Mouse (Mus musculus): Measurements from ENCODE around the gene Oaf. TPM values are rescaled to one million over a fixed set of nuclear protein-coding genes. Genes with fewer than 3 reads are reported as not detected.

Oaf gene
- 91.2 and 96.9 TPM in 2 replicates for polyA plus RNA-seq (2015; fragmentation: Nextera tagmentation; extraction: Ambion mirVana)

- peaks cover 49% of the 10 kb centered on the region for H3K4me1 ChIP-seq
- peak within 1 kb of the TSS; percentile 94 for H3K27ac ChIP-seq (replicated peaks)
- H3K9ac ChIP-seq: peak within 1 kb of the TSS; percentile 81
- WGBS: 1% methylated on average over 44 of the region's 44 CpGs
- H3K9me3 ChIP-seq (replicated peaks): no peaks in the 10 kb centered on the region
- peak within 1 kb of the TSS; percentile 91 for H3K4me3 ChIP-seq (replicated peaks)
- no peaks in the 10 kb centered on the region for H3K27me3 ChIP-seq
- peak within 1 kb of the TSS; percentile 67 for H3K4me2 ChIP-seq (replicated peaks)
- peak; percentile 92 for ATAC-seq (ENCODE audit: insufficient number of reproducible peaks, low FRiP score, low TSS enrichment, low read depth)
- 0 out of 2 replicates have a peak, but pooled peaks cover 3% of the 10 kb centered on the region for H3K36me3 ChIP-seq
Observed at GRCm38 (mm10) chr9:43239712-43240593, at the start of gene Oaf. Gene Oaf (minus strand): TSS chr9:43239911.

DNA sequence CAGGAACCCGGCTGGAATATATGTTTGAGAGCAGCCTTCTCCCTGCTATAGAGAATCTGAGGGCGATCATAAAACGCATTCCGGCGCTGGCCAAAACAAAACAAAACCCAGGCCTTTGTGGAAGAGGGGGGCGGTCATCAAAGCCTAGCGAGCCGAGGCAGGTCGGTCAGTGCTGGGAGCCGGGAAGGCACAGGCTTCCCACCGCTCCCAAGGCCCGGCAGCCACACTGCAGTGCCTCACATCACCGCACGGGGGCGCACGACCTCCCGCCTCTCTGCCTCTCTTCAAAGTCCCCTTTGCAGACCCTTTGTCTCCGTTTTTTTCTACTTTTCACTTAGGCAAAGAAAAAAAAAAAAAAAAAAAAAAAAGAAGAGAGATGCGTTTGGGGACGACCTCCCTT lies 47.2 kb upstream of the Oaf start:
- Histone ChIP-seq H3K9ac (no peak overlapping the region), H3K4me2 (replicated peaks) (peak overlapping the region; percentile 36), H3K27me3 (no peaks in the 10 kb centered on the region), H3K4me1 (peaks cover 27% of the 10 kb centered on the region), H3K27ac (replicated peaks) (no peak overlapping the region), H3K4me3 (replicated peaks) (0 out of 2 replicates have a peak overlapping the region, but pooled peaks have one; percentile 18), H3K36me3 (no peaks in the 10 kb centered on the region), H3K9me3 (replicated peaks) (no peaks in the 10 kb centered on the region)
- 2% methylated on average over 20 of the region's 20 CpGs for WGBS
- ATAC-seq (ENCODE audit: insufficient number of reproducible peaks, low FRiP score, low TSS enrichment, low read depth): no peak

DNA sequence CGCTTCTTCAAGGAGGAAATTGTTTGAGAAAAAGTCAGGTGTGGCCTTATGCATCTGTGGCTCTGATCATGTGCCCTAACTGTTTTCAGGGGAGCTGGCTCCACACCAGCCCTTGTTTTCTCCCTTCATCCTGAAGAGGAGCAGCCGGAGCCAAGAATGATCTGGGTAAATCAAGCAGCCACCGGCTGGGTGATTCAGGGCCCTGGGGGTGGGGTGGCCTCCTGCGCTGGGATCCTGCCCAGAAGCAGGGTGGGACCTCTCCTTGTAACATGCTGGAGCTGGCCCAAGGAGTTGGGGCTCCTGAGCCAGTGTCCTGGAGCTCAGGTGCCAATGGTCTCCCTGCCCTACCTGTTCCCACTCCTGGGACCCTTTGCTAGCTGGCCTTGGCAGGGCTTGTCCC lies 45.6 kb upstream of the Oaf start:
- H3K36me3 ChIP-seq: no peaks in the 10 kb centered on the region
- no peak overlapping the region for H3K4me3 ChIP-seq (replicated peaks)
- H3K4me2 ChIP-seq (replicated peaks): no peak overlapping the region
- H3K27me3 ChIP-seq: no peaks in the 10 kb centered on the region
- 65% methylated on average over 4 of the region's 4 CpGs for WGBS
- no peaks in the 10 kb centered on the region for H3K9me3 ChIP-seq (replicated peaks)
- H3K9ac ChIP-seq: no peak overlapping the region
- H3K27ac ChIP-seq (replicated peaks): no peak overlapping the region
- H3K4me1 ChIP-seq: peaks cover 27% of the 10 kb centered on the region
- ATAC-seq (ENCODE audit: insufficient number of reproducible peaks, low FRiP score, low TSS enrichment, low read depth): no peak

DNA sequence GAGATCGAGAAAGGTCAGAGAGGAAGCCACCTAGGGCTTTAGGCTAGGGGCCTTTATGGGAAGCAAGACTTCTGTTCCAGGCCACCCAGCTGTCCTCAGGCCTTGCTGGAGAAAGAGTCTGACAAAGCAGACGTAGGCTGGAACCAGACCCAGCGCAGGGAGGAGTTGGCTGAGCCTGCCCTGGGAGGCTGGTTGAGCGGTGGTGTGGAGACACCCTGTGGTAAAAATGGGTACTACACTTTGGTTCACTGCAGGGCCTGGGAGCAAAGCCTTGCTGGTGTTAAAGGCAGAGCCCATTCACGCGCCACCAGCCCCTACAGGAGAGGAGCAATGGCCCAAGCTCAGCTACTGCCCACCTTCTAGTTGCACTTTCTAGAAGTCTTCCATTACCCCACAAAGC lies 44.6 kb upstream of the Oaf start:
- peaks cover 27% of the 10 kb centered on the region for H3K4me1 ChIP-seq
- no peaks in the 10 kb centered on the region for H3K36me3 ChIP-seq
- H3K9me3 ChIP-seq (replicated peaks): no peaks in the 10 kb centered on the region
- peak; percentile 82 for ATAC-seq (ENCODE audit: insufficient number of reproducible peaks, low FRiP score, low TSS enrichment, low read depth)
- H3K9ac ChIP-seq: 0 out of 2 replicates have a peak overlapping the region, but pooled peaks have one; percentile 1
- H3K4me2 ChIP-seq (replicated peaks): no peak overlapping the region
- no peaks in the 10 kb centered on the region for H3K27me3 ChIP-seq
- H3K27ac ChIP-seq (replicated peaks): no peak overlapping the region
- WGBS: 6% methylated on average over 6 of the region's 6 CpGs
- no peak overlapping the region for H3K4me3 ChIP-seq (replicated peaks)

GRCm38 (mm10) chr9:43273735-43274134 lies 34.0 kb upstream of the Oaf start:
- no peak overlapping the region for H3K4me3 ChIP-seq (replicated peaks)
- no peak for ATAC-seq (ENCODE audit: insufficient number of reproducible peaks, low FRiP score, low TSS enrichment, low read depth)
- peaks cover 15% of the 10 kb centered on the region for H3K27me3 ChIP-seq
- H3K36me3 ChIP-seq: no peaks in the 10 kb centered on the region
- 71% methylated on average over 9 of the region's 9 CpGs for WGBS
- no peaks in the 10 kb centered on the region for H3K9me3 ChIP-seq (replicated peaks)
- no peak overlapping the region for H3K27ac ChIP-seq (replicated peaks)
- H3K9ac ChIP-seq: no peak overlapping the region
- peaks cover 22% of the 10 kb centered on the region for H3K4me1 ChIP-seq
- no peak overlapping the region for H3K4me2 ChIP-seq (replicated peaks)

GRCm38 (mm10) chr9:43271761-43272518 lies 32.2 kb upstream of the Oaf start:
- H3K9me3 ChIP-seq (replicated peaks): no peaks in the 10 kb centered on the region
- H3K36me3 ChIP-seq: no peaks in the 10 kb centered on the region
- no peak overlapping the region for H3K4me3 ChIP-seq (replicated peaks)
- no peak overlapping the region for H3K4me2 ChIP-seq (replicated peaks)
- 71% methylated on average over 14 of the region's 14 CpGs for WGBS
- peaks cover 15% of the 10 kb centered on the region for H3K27me3 ChIP-seq
- peaks cover 22% of the 10 kb centered on the region for H3K4me1 ChIP-seq
- no peak overlapping the region for H3K27ac ChIP-seq (replicated peaks)
- no peak overlapping the region for H3K9ac ChIP-seq
- no peak for ATAC-seq (ENCODE audit: insufficient number of reproducible peaks, low FRiP score, low TSS enrichment, low read depth)

DNA sequence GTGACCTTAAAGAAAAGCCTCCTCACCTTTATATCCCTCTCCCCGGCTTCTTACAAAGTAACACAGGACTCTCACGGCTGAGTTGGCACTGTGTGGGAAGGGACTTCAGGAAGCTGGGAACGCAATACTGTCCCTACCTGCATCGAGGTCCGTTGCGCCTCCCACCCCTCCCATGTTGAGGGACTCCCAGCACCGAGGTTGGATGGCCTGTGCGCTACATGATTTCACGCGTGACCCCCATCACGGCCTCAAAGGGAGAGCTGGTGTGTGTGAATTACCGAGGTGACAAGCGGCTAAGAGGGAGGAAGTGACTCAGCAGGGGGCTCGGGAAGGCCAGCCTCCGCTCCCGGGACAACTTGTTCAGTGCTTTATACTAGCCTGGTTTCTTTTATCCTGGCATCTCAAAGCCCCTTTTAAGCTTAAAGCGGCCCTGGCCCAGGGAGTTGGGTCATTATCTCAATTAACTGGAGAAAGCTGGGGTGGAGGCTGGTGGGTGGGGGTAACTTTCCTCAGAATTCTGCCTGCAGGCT lies 31.1 kb upstream of the Oaf start:
- peak overlapping the region; percentile 25 for H3K4me2 ChIP-seq (replicated peaks)
- H3K36me3 ChIP-seq: no peaks in the 10 kb centered on the region
- no peak overlapping the region for H3K9ac ChIP-seq
- no peak for ATAC-seq (ENCODE audit: insufficient number of reproducible peaks, low FRiP score, low TSS enrichment, low read depth)
- peaks cover 15% of the 10 kb centered on the region for H3K27me3 ChIP-seq
- no peak overlapping the region for H3K27ac ChIP-seq (replicated peaks)
- H3K9me3 ChIP-seq (replicated peaks): no peaks in the 10 kb centered on the region
- WGBS: 10% methylated on average over 17 of the region's 17 CpGs
- no peak overlapping the region for H3K4me3 ChIP-seq (replicated peaks)
- H3K4me1 ChIP-seq: peaks cover 22% of the 10 kb centered on the region

GRCm38 (mm10) chr9:43269166-43269565 lies 29.5 kb upstream of the Oaf start:
- no peak overlapping the region for H3K9ac ChIP-seq
- 24% methylated on average over 8 of the region's 8 CpGs for WGBS
- H3K4me2 ChIP-seq (replicated peaks): no peak overlapping the region
- ATAC-seq (ENCODE audit: insufficient number of reproducible peaks, low FRiP score, low TSS enrichment, low read depth): no peak
- peaks cover 15% of the 10 kb centered on the region for H3K27me3 ChIP-seq
- no peaks in the 10 kb centered on the region for H3K9me3 ChIP-seq (replicated peaks)
- no peaks in the 10 kb centered on the region for H3K36me3 ChIP-seq
- no peak overlapping the region for H3K27ac ChIP-seq (replicated peaks)
- no peak overlapping the region for H3K4me3 ChIP-seq (replicated peaks)
- H3K4me1 ChIP-seq: peaks cover 33% of the 10 kb centered on the region

DNA sequence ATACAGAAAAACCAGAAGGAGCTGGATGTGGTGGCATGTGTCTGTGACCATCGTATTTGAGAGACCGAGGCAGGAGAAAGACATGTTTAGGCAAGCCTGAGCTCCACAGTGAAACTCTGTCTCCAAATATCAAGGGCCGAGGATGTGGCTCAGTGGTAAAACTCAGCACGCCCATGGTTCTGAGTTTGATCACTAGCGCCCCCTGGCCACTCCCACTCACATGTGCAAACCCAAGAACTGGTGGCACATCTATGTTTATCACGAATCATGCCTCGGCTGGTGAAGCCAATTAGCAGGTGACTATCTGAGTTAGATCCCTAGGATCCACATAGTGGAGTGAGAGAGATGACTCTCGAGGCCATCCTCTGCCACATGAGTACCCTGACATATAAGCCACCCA lies 27.6 kb upstream of the Oaf start:
- 69% methylated on average over 8 of the region's 8 CpGs for WGBS
- Histone ChIP-seq H3K27me3 (peaks cover 15% of the 10 kb centered on the region), H3K4me3 (replicated peaks) (no peak overlapping the region), H3K27ac (replicated peaks) (no peak overlapping the region), H3K9me3 (replicated peaks) (no peaks in the 10 kb centered on the region), H3K36me3 (no peaks in the 10 kb centered on the region), H3K4me1 (peaks cover 45% of the 10 kb centered on the region), H3K9ac (no peak overlapping the region), H3K4me2 (replicated peaks) (no peak overlapping the region)
- ATAC-seq (ENCODE audit: insufficient number of reproducible peaks, low FRiP score, low TSS enrichment, low read depth): no peak

- peaks cover 48% of the 10 kb centered on the region for H3K4me1 ChIP-seq
Observed at GRCm38 (mm10) chr9:43265194-43265593, 25.5 kb upstream of the Oaf start.

GRCm38 (mm10) chr9:43263946-43264451 lies 24.3 kb upstream of the Oaf start:
- no peak overlapping the region for H3K4me3 ChIP-seq (replicated peaks)
- no peak overlapping the region for H3K9ac ChIP-seq
- peaks cover 54% of the 10 kb centered on the region for H3K4me1 ChIP-seq
- no peak overlapping the region for H3K4me2 ChIP-seq (replicated peaks)
- WGBS: 18% methylated on average over 11 of the region's 11 CpGs
- no peak for ATAC-seq (ENCODE audit: insufficient number of reproducible peaks, low FRiP score, low TSS enrichment, low read depth)
- no peaks in the 10 kb centered on the region for H3K27me3 ChIP-seq
- no peaks in the 10 kb centered on the region for H3K9me3 ChIP-seq (replicated peaks)
- H3K27ac ChIP-seq (replicated peaks): peak overlapping the region; percentile 93
- no peaks in the 10 kb centered on the region for H3K36me3 ChIP-seq

More at GRCm38 (mm10) chr9:43265194-43265593, 25.5 kb upstream of the Oaf start:
- no peaks in the 10 kb centered on the region for H3K27me3 ChIP-seq
- H3K4me3 ChIP-seq (replicated peaks): no peak overlapping the region
- no peaks in the 10 kb centered on the region for H3K9me3 ChIP-seq (replicated peaks)
- no peak for ATAC-seq (ENCODE audit: insufficient number of reproducible peaks, low FRiP score, low TSS enrichment, low read depth)
- 41% methylated on average over 9 of the region's 9 CpGs for WGBS
- no peak overlapping the region for H3K9ac ChIP-seq
- peak overlapping the region; percentile 93; the same call in 1 of the 2 replicates for H3K27ac ChIP-seq (replicated peaks)
- no peak overlapping the region for H3K4me2 ChIP-seq (replicated peaks)
- H3K36me3 ChIP-seq: no peaks in the 10 kb centered on the region
